Mouse (Mus musculus) neural tube, embryonic 12.5 days (tissue): ENCODE measurements around the gene Rab3gap2. TPM values are rescaled to one million over a fixed set of nuclear protein-coding genes. Genes with fewer than 3 reads are reported as not detected.

Experiments
- ATAC-seq: fragments of 200-750 bp; cut with Nextera tagmentation; 2 replicates; pipeline ENCODE4 v1.8.0; 2017; ENCODE audit warnings: low read depth, mild to moderate bottlenecking, moderate TSS enrichment, moderate library complexity; ENCODE audit not compliant: low FRiP score
- H3K27ac ChIP-seq: fragments of 300-500 bp; sonication (generic); 2 replicates; pipeline ENCODE4 v1.5.1; 2016
- H3K27me3 ChIP-seq: fragments of 300-500 bp; sonication (generic); replicated peaks from 2 replicates; pipeline ENCODE4 v1.6.1; 2016; ENCODE audit warnings: mild to moderate bottlenecking
- H3K36me3 ChIP-seq: fragments of 300-500 bp; sonication (generic); 2 replicates; pipeline ENCODE4 v1.6.1; 2016; ENCODE audit warnings: mild to moderate bottlenecking
- H3K4me1 ChIP-seq: fragments of 300-500 bp; sonication (generic); 2 replicates; pipeline ENCODE4 v1.6.1; 2016
- H3K4me2 ChIP-seq: fragments of 300-500 bp; sonication (generic); replicated peaks from 2 replicates; pipeline ENCODE4 v1.6.1; 2016; ENCODE audit warnings: mild to moderate bottlenecking
- H3K4me3 ChIP-seq: fragments of 300-500 bp; sonication (generic); 2 replicates; pipeline ENCODE4 v1.5.1; 2016
- H3K9ac ChIP-seq: fragments of 300-500 bp; sonication (generic); 2 replicates; pipeline ENCODE4 v1.6.1; 2016; ENCODE audit warnings: mild to moderate bottlenecking
- H3K9me3 ChIP-seq: fragments of 300-500 bp; sonication (generic); 2 replicates; pipeline ENCODE4 v1.6.1; 2016; ENCODE audit warnings: mild to moderate bottlenecking
- WGBS: fragments of 180-500 bp; shearing (Covaris S2); methylation state at CpG from one replicate; pipeline ENCODE4 v1.1.7; 2016; 5-methylcytosine and 5-hydroxymethylcytosine counted together
- polyA plus RNA-seq: library from polyadenylated mRNA; unstranded; fragments of >200 nt; fragmentation: Nextera tagmentation; extraction: Ambion mirVana; gene quantifications from 2 replicates; pipeline ENCODE4 v1.2.1, GENCODE M21; 2016

The Rab3gap2 gene
- polyA plus RNA-seq, 1 experiment from 2014 or later: 27.6 TPM

GRCm38 (mm10) chr1:185268675-185269074 is 64.8 kb downstream of the Rab3gap2 start:
- Histone ChIP-seq H3K9ac (no peak overlapping the region), H3K9me3 (peaks cover 5% of the 10 kb centered on the region), H3K4me2 (no peak overlapping the region), H3K4me1 (no peaks in the 10 kb centered on the region), H3K27ac (no peak overlapping the region), H3K4me3 (no peak overlapping the region), H3K27me3 (no peaks in the 10 kb centered on the region), H3K36me3 (peaks cover 71% of the 10 kb centered on the region)
- no peak for ATAC-seq
- 86% methylated on average over 4 of the region's 4 CpGs for WGBS

- H3K27me3 ChIP-seq: no peaks in the 10 kb centered on the region
- H3K4me1 ChIP-seq: no peaks in the 10 kb centered on the region
- WGBS: 94% methylated on average over 8 of the region's 8 CpGs
- H3K9ac ChIP-seq: no peak overlapping the region
- no peak overlapping the region for H3K4me3 ChIP-seq
- no peak overlapping the region for H3K4me2 ChIP-seq
- H3K9me3 ChIP-seq: peaks cover 5% of the 10 kb centered on the region
- H3K27ac ChIP-seq: no peak overlapping the region
- no peak for ATAC-seq
- H3K36me3 ChIP-seq: peaks cover 65% of the 10 kb centered on the region
These were observed 66.6 kb downstream of the Rab3gap2 start for GRCm38 (mm10) chr1:185270403-185271097.

GRCm38 (mm10) chr1:185271373-185271772 is 67.5 kb downstream of the Rab3gap2 start:
- H3K27me3 ChIP-seq: no peaks in the 10 kb centered on the region
- no peak overlapping the region for H3K27ac ChIP-seq
- WGBS: 94% methylated on average over 9 of the region's 9 CpGs
- no peak overlapping the region for H3K4me3 ChIP-seq
- H3K36me3 ChIP-seq: peaks cover 67% of the 10 kb centered on the region
- peaks cover 5% of the 10 kb centered on the region for H3K9me3 ChIP-seq
- no peak for ATAC-seq
- no peak overlapping the region for H3K9ac ChIP-seq
- H3K4me1 ChIP-seq: no peaks in the 10 kb centered on the region
- H3K4me2 ChIP-seq: no peak overlapping the region

- peaks cover 78% of the 10 kb centered on the region for H3K36me3 ChIP-seq
- WGBS: 93% methylated on average over 5 of the region's 5 CpGs
- H3K4me3 ChIP-seq: no peak overlapping the region
- H3K27me3 ChIP-seq: no peaks in the 10 kb centered on the region
- H3K4me2 ChIP-seq: no peak overlapping the region
- peaks cover 5% of the 10 kb centered on the region for H3K9me3 ChIP-seq
- H3K9ac ChIP-seq: no peak overlapping the region
- ATAC-seq: no peak
- H3K27ac ChIP-seq: no peak overlapping the region
- H3K4me1 ChIP-seq: no peaks in the 10 kb centered on the region
These were observed 71.1 kb downstream of the Rab3gap2 start for GRCm38 (mm10) chr1:185274819-185275545.

- Histone ChIP-seq H3K4me2 (no peak overlapping the region), H3K4me3 (no peak overlapping the region), H3K9me3 (peaks cover 5% of the 10 kb centered on the region), H3K27ac (no peak overlapping the region), H3K9ac (no peak overlapping the region), H3K36me3 (peaks cover 83% of the 10 kb centered on the region), H3K27me3 (no peaks in the 10 kb centered on the region), H3K4me1 (no peaks in the 10 kb centered on the region)
- no peak for ATAC-seq
- WGBS: 96% methylated on average over 7 of the region's 7 CpGs
These were observed 72.1 kb downstream of the Rab3gap2 start for GRCm38 (mm10) chr1:185275976-185276375.

GRCm38 (mm10) chr1:185277022-185277421 is 73.1 kb downstream of the Rab3gap2 start:
- Histone ChIP-seq H3K36me3 (peaks cover 77% of the 10 kb centered on the region), H3K4me1 (no peaks in the 10 kb centered on the region), H3K9ac (no peak overlapping the region), H3K27ac (no peak overlapping the region), H3K4me2 (no peak overlapping the region), H3K4me3 (no peak overlapping the region), H3K9me3 (peaks cover 5% of the 10 kb centered on the region), H3K27me3 (no peaks in the 10 kb centered on the region)
- 88% methylated on average over 11 of the region's 11 CpGs for WGBS
- ATAC-seq: no peak

GRCm38 (mm10) chr1:185279288-185279687 is 75.4 kb downstream of the Rab3gap2 start:
- Histone ChIP-seq H3K9ac (no peak overlapping the region), H3K9me3 (no peaks in the 10 kb centered on the region), H3K27ac (no peak overlapping the region), H3K36me3 (peaks cover 80% of the 10 kb centered on the region), H3K4me1 (no peaks in the 10 kb centered on the region), H3K4me2 (no peak overlapping the region), H3K27me3 (no peaks in the 10 kb centered on the region), H3K4me3 (no peak overlapping the region)
- no peak for ATAC-seq
- 92% methylated on average over 9 of the region's 9 CpGs for WGBS

GRCm38 (mm10) chr1:185280616-185281015 is 76.7 kb downstream of the Rab3gap2 start:
- WGBS: 96% methylated on average over 4 of the region's 4 CpGs
- Histone ChIP-seq H3K27ac (no peak overlapping the region), H3K9ac (no peak overlapping the region), H3K9me3 (no peaks in the 10 kb centered on the region), H3K27me3 (no peaks in the 10 kb centered on the region), H3K36me3 (peaks cover 83% of the 10 kb centered on the region), H3K4me3 (no peak overlapping the region), H3K4me2 (no peak overlapping the region), H3K4me1 (no peaks in the 10 kb centered on the region)
- no peak for ATAC-seq

- H3K9me3 ChIP-seq: no peaks in the 10 kb centered on the region
- H3K4me1 ChIP-seq: no peaks in the 10 kb centered on the region
- no peak for ATAC-seq
- 97% methylated on average over 11 of the region's 11 CpGs for WGBS
- no peaks in the 10 kb centered on the region for H3K27me3 ChIP-seq
- no peak overlapping the region for H3K4me3 ChIP-seq
- H3K4me2 ChIP-seq: no peak overlapping the region
- no peak overlapping the region for H3K9ac ChIP-seq
- peaks cover 83% of the 10 kb centered on the region for H3K36me3 ChIP-seq
- H3K27ac ChIP-seq: no peak overlapping the region
These were observed 78.9 kb downstream of the Rab3gap2 start for GRCm38 (mm10) chr1:185282846-185283245.

- 87% methylated on average over 15 of the region's 15 CpGs for WGBS
- H3K9me3 ChIP-seq: no peaks in the 10 kb centered on the region
- no peak overlapping the region for H3K4me3 ChIP-seq
- H3K27ac ChIP-seq: no peak overlapping the region
- no peaks in the 10 kb centered on the region for H3K27me3 ChIP-seq
- no peak for ATAC-seq
- no peak overlapping the region for H3K4me2 ChIP-seq
- no peaks in the 10 kb centered on the region for H3K4me1 ChIP-seq
- H3K9ac ChIP-seq: no peak overlapping the region
- H3K36me3 ChIP-seq: peaks cover 80% of the 10 kb centered on the region
These were observed 79.3 kb downstream of the Rab3gap2 start for GRCm38 (mm10) chr1:185283247-185283646.

- H3K4me3 ChIP-seq: no peak overlapping the region
- H3K9ac ChIP-seq: no peak overlapping the region
- no peaks in the 10 kb centered on the region for H3K4me1 ChIP-seq
- no peak overlapping the region for H3K27ac ChIP-seq
- H3K27me3 ChIP-seq: no peaks in the 10 kb centered on the region
- no peaks in the 10 kb centered on the region for H3K9me3 ChIP-seq
- no peak overlapping the region for H3K4me2 ChIP-seq
- ATAC-seq: no peak
- H3K36me3 ChIP-seq: peaks cover 69% of the 10 kb centered on the region
- WGBS: 91% methylated on average over 4 of the region's 4 CpGs
These were observed 80.8 kb downstream of the Rab3gap2 start for GRCm38 (mm10) chr1:185284740-185285139.

GRCm38 (mm10) chr1:185285171-185285570 is 81.3 kb downstream of the Rab3gap2 start:
- Histone ChIP-seq H3K36me3 (peaks cover 68% of the 10 kb centered on the region), H3K27me3 (no peaks in the 10 kb centered on the region), H3K9me3 (no peaks in the 10 kb centered on the region), H3K4me3 (no peak overlapping the region), H3K9ac (no peak overlapping the region), H3K27ac (no peak overlapping the region), H3K4me1 (no peaks in the 10 kb centered on the region), H3K4me2 (no peak overlapping the region)
- ATAC-seq: no peak
- 97% methylated on average over 4 of the region's 4 CpGs for WGBS

GRCm38 (mm10) chr1:185287066-185287465 is 83.1 kb downstream of the Rab3gap2 start:
- H3K27ac ChIP-seq: no peak overlapping the region

More at GRCm38 (mm10) chr1:185287066-185287465, 83.1 kb downstream of the Rab3gap2 start:
- H3K9ac ChIP-seq: no peak overlapping the region
- peaks cover 72% of the 10 kb centered on the region for H3K36me3 ChIP-seq
- no peak overlapping the region for H3K4me2 ChIP-seq
- 93% methylated on average over 20 of the region's 20 CpGs for WGBS
- no peak for ATAC-seq
- no peaks in the 10 kb centered on the region for H3K27me3 ChIP-seq
- H3K4me3 ChIP-seq: no peak overlapping the region
- no peaks in the 10 kb centered on the region for H3K9me3 ChIP-seq
- no peaks in the 10 kb centered on the region for H3K4me1 ChIP-seq
